Mouse (Mus musculus) hindbrain, embryonic 14.5 days (tissue): ENCODE measurements around the gene Marveld1. TPM values are rescaled to one million over a fixed set of nuclear protein-coding genes. Genes with fewer than 3 reads are reported as not detected.

Experiments used
- ATAC-seq: fragments of 200-750 bp; cut with Nextera tagmentation; 2 replicates; pipeline ENCODE4 v1.8.0; 2017; ENCODE audit warnings: moderate number of reproducible peaks, mild to moderate bottlenecking, moderate TSS enrichment, moderate library complexity; ENCODE audit not compliant: low FRiP score
- DNase-seq: peaks from one replicate; pipeline ENCODE4 v3.0.0-alpha.2; 2015; ENCODE audit warnings: low spot score
- H3K27ac ChIP-seq: fragments of 300-500 bp; sonication (generic); 2 replicates; pipeline ENCODE4 v1.5.1; 2014; ENCODE audit warnings: mild to moderate bottlenecking, moderate library complexity
- H3K27me3 ChIP-seq: fragments of 300-500 bp; sonication (generic); 2 replicates; pipeline ENCODE4 v1.6.1; 2014; ENCODE audit warnings: mild to moderate bottlenecking, low read length, mixed read lengths; ENCODE audit not compliant: control insufficient read depth, insufficient read depth
- H3K36me3 ChIP-seq: fragments of 300-500 bp; sonication (generic); replicated peaks from 2 replicates; pipeline ENCODE4 v1.6.1; 2014; ENCODE audit not compliant: control insufficient read depth, insufficient read depth
- H3K4me1 ChIP-seq: fragments of 300-500 bp; sonication (generic); replicated peaks from 2 replicates; pipeline ENCODE4 v1.6.1; 2014; ENCODE audit warnings: antibody characterized with exemption, low read length, mixed read lengths; ENCODE audit not compliant: control insufficient read depth, insufficient read depth
- H3K4me2 ChIP-seq: fragments of 300-500 bp; sonication (generic); replicated peaks from 2 replicates; pipeline ENCODE4 v1.6.1; 2014; ENCODE audit warnings: mild to moderate bottlenecking, moderate library complexity
- H3K4me3 ChIP-seq: fragments of 300-500 bp; sonication (generic); replicated peaks from 2 replicates; pipeline ENCODE4 v1.5.1; 2014; ENCODE audit warnings: mild to moderate bottlenecking, low read length
- H3K9ac ChIP-seq: fragments of 300-500 bp; sonication (generic); 2 replicates; pipeline ENCODE4 v1.6.1; 2014
- H3K9me3 ChIP-seq: fragments of 300-500 bp; sonication (generic); 2 replicates; pipeline ENCODE4 v1.6.1; 2016; ENCODE audit warnings: low read length; ENCODE audit not compliant: control insufficient read depth
- WGBS: fragments of 180-500 bp; shearing (Covaris S2); extraction: QIAGEN DNeasy Blood & Tissue Kit; methylation state at CpG from one replicate; pipeline ENCODE4 v1.1.7; 2014; 5-methylcytosine and 5-hydroxymethylcytosine counted together
- polyA plus RNA-seq: library from polyadenylated mRNA; unstranded; fragments of >200 nt; fragmentation: Nextera tagmentation; extraction: Ambion mirVana; gene quantifications from 2 replicates; pipeline ENCODE4 v1.2.1, GENCODE M21; 2014

Gene Marveld1
- polyA plus RNA-seq, 1 experiment from 2014 or later = 2.7 TPM

- Histone ChIP-seq H3K9me3 (no peaks in the 10 kb centered on the region), H3K4me3 (no peak overlapping the region), H3K9ac (no peak overlapping the region; the same call in 1 of the 2 replicates), H3K36me3 (no peaks in the 10 kb centered on the region), H3K27ac (no peak overlapping the region), H3K4me1 (peaks cover 2% of the 10 kb centered on the region), H3K27me3 (0 out of 2 replicates have a peak, but pooled peaks cover 6% of the 10 kb centered on the region), H3K4me2 (peak overlapping the region; percentile 17)
- WGBS = 3% methylated on average over 12 of the region's 12 CpGs
- no peak for ATAC-seq
- DNase-seq = peak; percentile 91
Measured at GRCm38 (mm10) chr19:42166130-42166529, 18.9 kb downstream of the Marveld1 start.

- H3K9me3 ChIP-seq = no peaks in the 10 kb centered on the region
- H3K4me1 ChIP-seq = peaks cover 8% of the 10 kb centered on the region
- WGBS = 50% methylated on average over 3 of the region's 3 CpGs
- ATAC-seq (no peak), DNase-seq (no peak)
- H3K4me2 ChIP-seq = no peak overlapping the region
- H3K9ac ChIP-seq = no peak overlapping the region
- H3K27ac ChIP-seq = no peak overlapping the region
- no peak overlapping the region for H3K4me3 ChIP-seq
- H3K27me3 ChIP-seq = 0 out of 2 replicates have a peak, but pooled peaks cover 6% of the 10 kb centered on the region
- H3K36me3 ChIP-seq = no peaks in the 10 kb centered on the region
Measured at GRCm38 (mm10) chr19:42166766-42167165, 19.6 kb downstream of the Marveld1 start.

- no peaks in the 10 kb centered on the region for H3K36me3 ChIP-seq
- 69% methylated on average over 9 of the region's 9 CpGs for WGBS
- peaks cover 10% of the 10 kb centered on the region for H3K4me1 ChIP-seq
- H3K4me2 ChIP-seq = no peak overlapping the region
- H3K4me3 ChIP-seq = no peak overlapping the region
- no peak overlapping the region for H3K9ac ChIP-seq
- no peaks in the 10 kb centered on the region for H3K9me3 ChIP-seq
- H3K27me3 ChIP-seq = 0 out of 2 replicates have a peak, but pooled peaks cover 6% of the 10 kb centered on the region
- no peak for ATAC-seq
- H3K27ac ChIP-seq = no peak overlapping the region
- DNase-seq = no peak
Measured at GRCm38 (mm10) chr19:42167489-42167888, 20.3 kb downstream of the Marveld1 start.

DNA sequence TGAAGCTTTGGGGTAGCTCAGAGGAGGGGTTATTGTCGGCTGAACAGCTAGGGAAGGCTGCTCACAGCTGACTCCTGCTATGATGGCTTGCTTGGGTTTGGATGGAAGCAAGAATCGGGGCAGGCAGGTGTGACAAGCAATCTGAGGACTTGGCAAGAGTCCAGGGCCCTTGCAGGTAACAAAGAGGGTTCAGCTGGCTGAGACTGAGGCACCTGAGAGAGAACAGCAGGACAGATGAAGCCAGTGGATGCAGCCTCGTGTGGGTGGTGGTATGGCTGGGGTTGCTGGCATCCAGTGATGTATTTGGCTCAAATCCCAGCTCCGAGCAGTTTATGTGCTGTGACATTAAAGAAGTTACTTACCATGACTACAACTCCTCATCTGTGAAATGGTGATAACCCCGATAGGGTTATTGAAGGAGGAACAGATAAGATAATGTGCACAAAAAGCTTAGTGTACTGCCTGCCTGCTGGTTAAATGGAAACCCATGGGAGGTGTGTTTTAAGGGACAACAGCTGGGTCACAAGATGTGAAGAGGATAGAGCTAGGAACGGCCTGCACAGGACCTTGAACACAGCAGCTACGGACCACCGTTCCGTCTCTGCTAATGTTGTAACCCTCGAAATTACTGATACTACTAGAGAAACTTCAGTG, 22.2 kb downstream of the Marveld1 start:
- DNase-seq (no peak), ATAC-seq (no peak)
- Histone ChIP-seq H3K27ac (no peak overlapping the region), H3K4me1 (peaks cover 10% of the 10 kb centered on the region), H3K4me2 (peak overlapping the region; percentile 73), H3K9ac (no peak overlapping the region), H3K27me3 (0 out of 2 replicates have a peak, but pooled peaks cover 6% of the 10 kb centered on the region), H3K4me3 (no peak overlapping the region), H3K36me3 (no peaks in the 10 kb centered on the region), H3K9me3 (no peaks in the 10 kb centered on the region)
- WGBS = 67% methylated on average over 10 of the region's 10 CpGs

DNA sequence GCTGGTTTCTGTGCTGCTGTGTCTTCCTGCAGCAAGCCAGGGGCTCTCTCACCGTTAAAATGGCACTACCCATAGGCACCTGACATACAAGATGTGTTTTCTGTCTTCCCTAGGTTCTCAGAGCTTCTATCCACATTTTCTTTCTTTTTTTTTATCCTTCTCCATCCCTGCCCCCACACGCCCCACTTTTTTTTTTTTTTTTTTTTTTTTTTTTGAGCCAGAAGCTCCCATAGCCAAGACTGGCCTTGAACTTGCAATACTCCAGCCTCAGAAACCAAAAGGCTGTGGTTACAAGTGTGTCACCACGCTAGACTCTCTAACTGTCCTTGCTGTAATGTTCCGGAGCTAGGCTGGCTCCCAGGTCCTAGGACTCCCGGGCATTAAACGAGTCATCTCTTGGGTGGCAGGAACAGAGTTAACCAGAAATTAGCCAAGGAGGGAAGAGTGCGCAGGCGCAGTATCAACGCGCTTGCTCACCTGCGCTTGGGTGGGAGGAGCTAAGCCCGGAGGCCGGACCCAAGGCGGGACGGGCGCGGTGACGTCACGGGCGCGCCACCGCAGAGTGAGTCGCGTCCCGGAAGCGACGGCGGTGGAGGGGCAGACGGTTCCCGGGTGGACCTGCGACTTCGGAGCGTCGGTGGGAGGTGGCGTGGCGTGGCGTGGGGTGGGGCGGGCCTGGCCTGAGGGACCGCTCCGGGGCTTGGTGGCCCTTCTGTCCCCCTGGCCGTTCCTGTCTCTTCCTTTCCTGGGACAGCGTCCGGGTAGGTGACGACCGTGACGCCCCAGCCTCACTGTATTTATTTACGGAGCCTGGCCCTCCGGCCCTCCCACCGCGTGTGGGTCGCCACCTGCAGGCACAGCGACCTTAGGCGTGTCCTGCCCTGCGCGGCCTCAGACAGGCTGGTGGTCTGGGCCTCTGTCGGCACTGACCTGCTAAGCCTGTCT, 23.1 kb downstream of the Marveld1 start:
- H3K4me1 ChIP-seq = peaks cover 10% of the 10 kb centered on the region
- ATAC-seq = peak; percentile 92

GRCm38 (mm10) chr19:42176841-42177240, 29.6 kb downstream of the Marveld1 start:
- H3K9ac ChIP-seq = no peak overlapping the region
- ATAC-seq (no peak), DNase-seq (no peak)
- no peak overlapping the region for H3K27ac ChIP-seq
- no peak overlapping the region for H3K4me2 ChIP-seq
- H3K36me3 ChIP-seq = peaks cover 31% of the 10 kb centered on the region
- no peaks in the 10 kb centered on the region for H3K27me3 ChIP-seq
- WGBS = 89% methylated on average over 7 of the region's 7 CpGs
- H3K4me3 ChIP-seq = no peak overlapping the region
- H3K9me3 ChIP-seq = no peaks in the 10 kb centered on the region
- peaks cover 2% of the 10 kb centered on the region for H3K4me1 ChIP-seq

More for the DNA sequence above, 23.1 kb downstream of the Marveld1 start:
- 0 out of 2 replicates have a peak overlapping the region, but pooled peaks have one; percentile 47 for H3K27ac ChIP-seq
- H3K4me2 ChIP-seq = peak overlapping the region; percentile 73
- no peaks in the 10 kb centered on the region for H3K9me3 ChIP-seq
- no peaks in the 10 kb centered on the region for H3K36me3 ChIP-seq
- H3K9ac ChIP-seq = peak overlapping the region; percentile 78
- peak; percentile 97 for DNase-seq
- 2% methylated on average over 52 of the region's 56 CpGs for WGBS
- 0 out of 2 replicates have a peak, but pooled peaks cover 6% of the 10 kb centered on the region for H3K27me3 ChIP-seq
- peak overlapping the region; percentile 81 for H3K4me3 ChIP-seq

GRCm38 (mm10) chr19:42177461-42177860, 30.3 kb downstream of the Marveld1 start:
- Histone ChIP-seq H3K4me3 (no peak overlapping the region), H3K4me2 (no peak overlapping the region), H3K36me3 (peaks cover 34% of the 10 kb centered on the region), H3K9ac (no peak overlapping the region), H3K9me3 (no peaks in the 10 kb centered on the region), H3K27ac (no peak overlapping the region), H3K4me1 (no peaks in the 10 kb centered on the region), H3K27me3 (no peaks in the 10 kb centered on the region)
- no peak for ATAC-seq
- WGBS = 93% methylated on average over 2 of the region's 2 CpGs
- no peak for DNase-seq

DNA sequence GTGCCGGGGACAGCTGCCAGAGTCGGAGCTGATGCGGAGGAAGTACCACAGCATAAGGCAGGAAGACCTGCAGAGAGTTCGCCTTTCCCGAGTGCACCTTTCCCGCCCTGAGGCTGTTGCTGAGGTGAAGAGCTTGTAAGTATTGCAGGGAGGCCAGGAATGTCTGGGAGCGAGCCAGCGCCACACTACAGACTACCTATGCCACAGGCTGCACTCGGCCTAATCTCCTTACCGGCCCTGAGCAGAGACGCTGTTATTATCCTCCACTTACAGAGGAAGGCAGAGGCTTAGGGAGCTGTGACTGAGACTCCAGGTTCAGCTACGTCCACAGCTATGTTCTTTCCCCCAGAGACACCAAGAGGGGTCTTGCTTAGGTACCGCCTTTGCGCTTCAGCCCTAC, 32.2 kb downstream of the Marveld1 start:
- H3K9ac ChIP-seq = no peak overlapping the region
- ATAC-seq (no peak), DNase-seq (no peak)
- no peak overlapping the region for H3K27ac ChIP-seq
- no peaks in the 10 kb centered on the region for H3K9me3 ChIP-seq
- 93% methylated on average over 14 of the region's 14 CpGs for WGBS
- H3K4me2 ChIP-seq = no peak overlapping the region
- H3K4me1 ChIP-seq = no peaks in the 10 kb centered on the region
- peaks cover 50% of the 10 kb centered on the region for H3K36me3 ChIP-seq
- no peaks in the 10 kb centered on the region for H3K27me3 ChIP-seq
- no peak overlapping the region for H3K4me3 ChIP-seq

GRCm38 (mm10) chr19:42182673-42183072, 35.5 kb downstream of the Marveld1 start:
- no peaks in the 10 kb centered on the region for H3K9me3 ChIP-seq
- ATAC-seq = no peak
- WGBS = 64% methylated on average over 6 of the region's 6 CpGs
- H3K27me3 ChIP-seq = no peaks in the 10 kb centered on the region
- no peak overlapping the region for H3K4me3 ChIP-seq
- no peak for DNase-seq
- no peak overlapping the region for H3K9ac ChIP-seq
- no peaks in the 10 kb centered on the region for H3K4me1 ChIP-seq
- H3K27ac ChIP-seq = no peak overlapping the region
- H3K36me3 ChIP-seq = peaks cover 76% of the 10 kb centered on the region
- no peak overlapping the region for H3K4me2 ChIP-seq
